Mouse (Mus musculus): ENCODE measurements around the gene Rbm43.

Gene Rbm43

GRCm38 (mm10) chr2:51934574-51935334 is at the start of gene Rbm43:
Rbm43 (minus strand) TSS chr2:51935163.
- DNase-seq, result peak; percentile 89

DNA sequence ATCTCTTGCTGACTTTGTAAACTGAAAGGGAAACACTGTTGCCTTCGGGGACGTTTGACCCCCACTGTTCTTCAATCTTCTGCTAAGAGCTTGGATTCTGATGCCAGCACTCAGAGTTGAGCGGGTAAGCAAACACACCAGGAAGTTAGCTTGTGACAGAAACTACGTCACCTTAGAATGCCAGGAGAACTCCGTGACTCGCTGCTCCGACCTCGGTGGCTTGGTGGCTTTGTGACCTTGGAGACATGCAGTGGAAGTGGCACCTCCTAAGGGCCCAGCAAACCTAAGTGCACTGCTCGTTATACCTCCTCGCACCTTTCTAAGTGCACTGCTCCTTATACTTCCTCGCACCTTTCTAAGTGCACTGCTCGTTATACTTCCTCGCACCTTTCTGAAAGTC is 47.3 kb upstream of the Rbm43 start:
- DNase-seq, result no peak

- DNase-seq, result no peak
These were observed 46.7 kb upstream of the Rbm43 start for GRCm38 (mm10) chr2:51981630-51982029.

DNA sequence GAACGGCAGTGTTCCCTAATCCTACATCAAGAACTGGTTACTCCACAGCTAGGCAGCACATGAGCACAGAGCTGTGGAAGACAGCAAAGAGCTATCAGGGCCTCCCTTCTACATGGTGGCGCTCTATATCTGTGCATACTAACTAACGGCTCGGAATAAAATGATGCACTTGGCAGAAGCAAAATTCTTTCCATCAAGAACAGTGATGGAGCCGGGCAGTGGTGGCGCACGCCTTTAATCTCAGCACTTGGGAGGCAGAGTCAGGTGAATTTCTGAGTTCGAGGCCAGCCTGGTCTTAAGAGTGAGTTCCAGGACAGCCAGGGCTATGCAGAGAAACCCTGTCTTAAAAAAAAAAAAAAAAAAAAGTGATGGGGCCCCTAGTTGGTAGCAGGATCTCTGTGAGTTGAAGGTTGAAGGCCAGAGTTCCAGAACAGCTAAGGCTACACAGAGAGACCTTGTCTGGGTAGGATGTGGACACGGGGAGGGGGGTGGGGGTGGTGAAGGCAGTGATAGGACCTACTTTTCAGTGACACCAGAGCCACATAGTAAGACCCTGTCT is 38.5 kb upstream of the Rbm43 start, which contains the start of gene Nmi:
Gene Nmi (minus strand): TSS at position 85 of the 559 bp plus-strand sequence.
- DNase-seq, result peak; percentile 29

DNA sequence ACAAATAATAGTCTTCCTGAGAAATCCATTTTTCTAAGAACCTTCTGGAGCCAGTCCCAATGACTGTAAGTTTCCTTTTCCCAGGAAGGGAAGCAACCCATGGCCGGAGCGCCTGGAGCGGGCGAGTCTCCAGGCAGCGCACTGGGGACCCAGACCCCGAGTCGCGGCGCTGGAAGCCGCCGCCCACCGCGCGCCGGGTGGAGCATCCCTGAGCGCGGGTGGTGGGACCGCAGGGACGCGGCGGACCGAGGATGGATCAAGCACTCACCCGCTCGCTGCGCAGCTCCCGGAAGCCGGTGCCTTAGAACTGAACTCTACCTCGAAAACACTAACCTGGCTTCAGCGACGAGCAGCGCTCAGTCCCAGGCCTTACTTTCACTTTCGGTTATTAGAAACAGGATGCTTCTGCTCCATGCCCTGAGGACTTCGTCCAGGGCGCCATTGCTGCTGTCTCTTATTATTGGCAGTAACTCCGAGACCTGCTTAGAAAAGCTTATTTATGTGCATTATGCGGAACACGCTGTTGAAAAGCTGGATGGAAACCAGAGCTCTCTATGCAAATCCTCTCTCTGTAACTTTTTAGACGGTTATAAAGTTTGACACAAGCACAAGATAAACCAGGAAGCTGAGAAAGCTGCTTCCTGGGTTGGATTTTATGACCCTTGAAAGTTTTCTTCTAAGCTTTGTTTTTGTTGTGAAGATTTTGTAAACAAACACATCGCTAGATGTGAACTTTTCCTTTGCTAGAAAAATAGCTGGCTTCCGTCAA is 37.9 kb upstream of the Rbm43 start:
- DNase-seq, result peak; percentile 71

- DNase-seq, result peak; percentile 54
These were observed 37.2 kb upstream of the Rbm43 start for GRCm38 (mm10) chr2:51972142-51972541.

GRCm38 (mm10) chr2:51970897-51971296 is 35.9 kb upstream of the Rbm43 start:
- DNase-seq, result no peak

GRCm38 (mm10) chr2:51967288-51967687 is 32.3 kb upstream of the Rbm43 start:
- no peak for DNase-seq

GRCm38 (mm10) chr2:51953648-51954204 is 18.8 kb upstream of the Rbm43 start:
- no peak for DNase-seq

DNA sequence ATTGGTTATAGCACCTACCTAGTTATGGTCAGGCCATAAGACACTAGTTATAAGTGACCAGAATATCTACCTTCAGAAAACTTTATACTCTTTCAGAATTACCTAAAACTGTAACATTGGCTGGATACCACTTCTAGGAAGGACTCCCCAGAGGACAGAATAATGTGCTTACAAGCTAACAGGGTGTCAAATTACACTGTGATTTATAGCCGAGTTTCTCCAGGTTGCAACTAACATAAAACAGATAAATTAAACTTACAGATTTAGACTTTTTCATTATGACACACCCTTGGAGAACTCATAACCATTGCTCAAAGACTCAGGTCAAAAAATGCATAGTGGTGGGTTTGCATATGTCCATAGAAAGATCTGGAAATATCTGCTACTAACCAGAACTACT is 15.9 kb upstream of the Rbm43 start:
- no peak for DNase-seq

GRCm38 (mm10) chr2:51948105-51948830 is 13.3 kb upstream of the Rbm43 start:
- DNase-seq, result no peak

DNA sequence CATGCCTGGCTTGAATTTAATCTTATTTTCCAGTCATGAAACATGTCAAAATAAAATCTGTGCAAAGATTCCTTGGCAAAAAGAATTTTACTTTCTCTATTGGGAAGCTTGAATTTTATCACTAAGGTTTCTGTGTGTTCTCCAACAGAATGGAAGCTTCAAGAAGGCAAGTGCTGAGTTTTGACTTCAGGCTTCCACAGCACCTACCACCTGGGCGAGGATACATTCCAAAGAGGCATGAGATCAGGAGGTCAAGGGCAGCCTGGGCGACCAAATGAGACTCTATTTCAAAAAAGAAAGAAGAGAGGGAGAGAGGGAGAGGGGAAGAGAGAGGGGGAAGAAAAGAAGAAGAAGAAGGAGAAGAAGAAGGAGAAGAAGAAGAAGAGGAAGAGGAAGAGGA is 10.8 kb upstream of the Rbm43 start:
- no peak for DNase-seq

- no peak for DNase-seq
These were observed 6.9 kb upstream of the Rbm43 start for GRCm38 (mm10) chr2:51941832-51942231.

DNA sequence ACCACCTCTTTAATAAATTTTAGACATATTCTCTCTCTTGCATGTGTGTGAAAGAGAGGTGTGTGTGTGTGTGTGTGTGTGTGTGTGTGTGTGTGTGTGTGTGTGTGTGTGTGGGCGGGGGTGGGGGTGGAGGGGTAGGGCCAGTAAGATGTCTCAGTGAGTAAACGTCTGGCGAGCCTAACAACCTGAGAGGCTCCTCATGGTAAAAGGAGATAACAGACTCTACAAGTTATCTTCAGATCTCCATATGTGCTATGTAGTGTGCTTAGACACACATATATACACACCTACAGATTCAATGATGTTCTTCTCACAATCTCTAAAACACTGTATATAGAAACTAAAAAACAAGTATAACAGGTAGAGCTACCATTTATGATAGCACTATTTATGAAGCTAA is 3.8 kb upstream of the Rbm43 start:
- DNase-seq, result no peak

GRCm38 (mm10) chr2:51937004-51937403 is 2.0 kb upstream of the Rbm43 start:
- DNase-seq, result no peak

- no peak for DNase-seq
These were observed 1.6 kb upstream of the Rbm43 start for GRCm38 (mm10) chr2:51936585-51936984.

- DNase-seq, result peak; percentile 17
These were observed 958 bp upstream of the Rbm43 start for GRCm38 (mm10) chr2:51935921-51936320.

DNA sequence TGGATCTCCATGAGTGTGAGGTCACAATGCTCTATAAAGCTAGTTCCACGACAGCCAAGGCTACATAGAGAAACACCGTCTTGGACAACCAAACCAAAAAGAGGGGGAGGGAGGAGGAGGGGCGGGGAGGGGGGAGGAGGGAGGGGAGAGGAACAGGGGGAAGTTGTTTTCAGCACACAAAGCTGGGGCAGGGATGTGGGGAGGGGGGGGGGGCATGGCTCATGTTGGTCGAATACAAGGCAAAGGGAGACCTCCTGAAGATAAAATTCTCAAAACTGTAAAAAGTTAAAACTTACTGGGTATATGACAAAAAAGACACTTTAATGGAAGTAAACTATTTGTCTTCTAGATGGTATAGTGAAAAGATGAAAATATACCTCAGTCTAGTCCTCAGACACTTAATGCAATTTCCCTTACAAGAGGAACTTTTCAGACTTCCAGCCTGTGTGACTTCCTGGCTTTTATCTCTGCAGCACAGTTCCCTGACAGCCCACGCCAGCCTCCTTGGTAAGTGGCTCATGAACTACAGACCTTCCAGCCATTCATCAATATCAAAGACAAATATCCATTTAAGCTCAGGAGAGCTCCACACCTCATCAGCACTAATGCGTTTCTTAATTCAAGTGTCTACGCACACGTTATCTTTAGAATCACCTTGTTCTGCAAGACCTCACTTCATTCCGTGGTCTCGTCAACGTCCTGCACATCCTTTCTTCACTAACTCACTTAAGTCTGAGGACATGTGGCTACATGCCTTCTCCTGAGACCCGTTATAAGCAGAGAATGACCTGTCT is 1.4 kb downstream of the Rbm43 start:
- peak; percentile 17 for DNase-seq

- DNase-seq, result no peak
These were observed 3.7 kb downstream of the Rbm43 start for GRCm38 (mm10) chr2:51931241-51931640.

GRCm38 (mm10) chr2:51914944-51915680 is 19.9 kb downstream of the Rbm43 start:
- peak; percentile 67 for DNase-seq

DNA sequence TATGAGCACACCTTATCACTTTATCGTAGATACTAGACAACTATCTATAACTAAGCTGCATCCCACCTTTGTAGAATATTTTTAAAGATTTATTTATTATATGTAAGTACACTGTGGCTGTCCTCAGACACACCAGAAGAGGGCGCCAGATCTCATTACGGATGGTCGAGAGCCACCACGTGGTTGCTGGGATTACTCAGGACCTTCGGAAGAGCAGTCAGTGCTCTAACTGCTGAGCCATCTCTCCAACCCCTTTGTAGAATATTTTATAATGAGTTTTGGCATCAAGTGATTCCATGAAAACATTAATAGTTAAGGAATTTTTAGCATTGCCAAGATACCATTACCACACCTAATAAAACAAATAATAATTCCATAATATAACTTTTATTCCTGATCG is 20.4 kb downstream of the Rbm43 start:
- DNase-seq, result no peak
